Mouse (Mus musculus) embryonic facial prominence, embryonic 13.5 days (tissue): ENCODE data around the gene Prss42. TPM values are rescaled to one million over a fixed set of nuclear protein-coding genes. Genes with fewer than 3 reads are reported as not detected.

Source experiments
- ATAC-seq: fragments of 200-750 bp; cut with Nextera tagmentation; 2 replicates; pipeline ENCODE4 v1.8.0; 2017; ENCODE audit warnings: low read depth; ENCODE audit not compliant: insufficient number of reproducible peaks, insufficient read depth, low FRiP score, low TSS enrichment
- H3K27ac ChIP-seq: fragments of 300-500 bp; sonication (generic); 2 replicates; pipeline ENCODE4 v1.5.1; 2015; ENCODE audit warnings: moderate library complexity, mild to moderate bottlenecking, inconsistent platforms
- H3K27me3 ChIP-seq: fragments of 300-500 bp; sonication (generic); 2 replicates; pipeline ENCODE4 v1.6.1; 2015; ENCODE audit warnings: mild to moderate bottlenecking, inconsistent platforms
- H3K36me3 ChIP-seq: fragments of 300-500 bp; sonication (generic); 2 replicates; pipeline ENCODE4 v1.6.1; 2015; ENCODE audit warnings: mild to moderate bottlenecking, inconsistent platforms
- H3K4me1 ChIP-seq: fragments of 300-500 bp; sonication (generic); 2 replicates; pipeline ENCODE4 v1.6.1; 2015; ENCODE audit warnings: inconsistent platforms
- H3K4me2 ChIP-seq: fragments of 300-500 bp; sonication (generic); 2 replicates; pipeline ENCODE4 v1.6.1; 2015; ENCODE audit warnings: moderate library complexity, mild to moderate bottlenecking, inconsistent platforms
- H3K4me3 ChIP-seq: fragments of 300-500 bp; sonication (generic); 2 replicates; pipeline ENCODE4 v1.5.1; 2015; ENCODE audit warnings: mild to moderate bottlenecking, inconsistent platforms
- H3K9ac ChIP-seq: fragments of 300-500 bp; sonication (generic); 2 replicates; pipeline ENCODE4 v1.6.1; 2015; ENCODE audit warnings: mild to moderate bottlenecking, inconsistent platforms
- H3K9me3 ChIP-seq: fragments of 300-500 bp; sonication (generic); 2 replicates; pipeline ENCODE4 v1.6.1; 2016; ENCODE audit warnings: inconsistent platforms
- WGBS: fragments of 180-500 bp; shearing (Covaris S2); methylation state at CpG from one replicate; pipeline ENCODE4 v1.1.7; 2015; ENCODE audit warnings: mixed read lengths; 5-methylcytosine and 5-hydroxymethylcytosine counted together
- polyA plus RNA-seq: library from polyadenylated mRNA; unstranded; fragments of >200 nt; fragmentation: Nextera tagmentation; extraction: Ambion mirVana; gene quantifications from 2 replicates; pipeline ENCODE4 v1.2.1, GENCODE M21; 2015

Prss42 gene
- not detected in 2 replicates for polyA plus RNA-seq

GRCm38 (mm10) chr9:110797866-110798265, at the start of gene Prss42:
Gene Prss42 (plus strand): TSS chr9:110798166.
- no peak within 1 kb of the TSS for H3K27ac ChIP-seq
- no peak for ATAC-seq
- WGBS, result 93% methylated on average over 14 of the region's 14 CpGs
- H3K4me2 ChIP-seq, result no peak within 1 kb of the TSS
- no peaks in the 10 kb centered on the region for H3K4me1 ChIP-seq
- no peaks in the 10 kb centered on the region for H3K27me3 ChIP-seq
- no peak within 1 kb of the TSS for H3K9ac ChIP-seq
- H3K9me3 ChIP-seq, result no peaks in the 10 kb centered on the region
- no peak within 1 kb of the TSS for H3K4me3 ChIP-seq
- no peaks in the 10 kb centered on the region for H3K36me3 ChIP-seq

GRCm38 (mm10) chr9:110748451-110748850, 49.5 kb upstream of the Prss42 start:
- Histone ChIP-seq H3K36me3 (no peaks in the 10 kb centered on the region), H3K4me1 (peaks cover 57% of the 10 kb centered on the region), H3K9ac (no peak overlapping the region), H3K4me3 (no peak overlapping the region), H3K9me3 (no peaks in the 10 kb centered on the region), H3K27me3 (peaks cover 23% of the 10 kb centered on the region), H3K4me2 (no peak overlapping the region), H3K27ac (0 out of 2 replicates have a peak overlapping the region, but pooled peaks have one; percentile 22)
- 75% methylated on average over 2 of the region's 2 CpGs for WGBS
- ATAC-seq, result no peak

- peak overlapping the region; percentile 38 for H3K4me2 ChIP-seq
- H3K4me3 ChIP-seq, result no peak overlapping the region
- whole genome bisulfite sequencing, result 21% methylated on average over 14 of the region's 14 CpGs
- H3K27me3 ChIP-seq, result peaks cover 8% of the 10 kb centered on the region; the same call in 1 of the 2 replicates
- peak overlapping the region; percentile 32; the same call in 1 of the 2 replicates for H3K9ac ChIP-seq
- H3K27ac ChIP-seq, result peak overlapping the region; percentile 69
- peaks cover 56% of the 10 kb centered on the region for H3K4me1 ChIP-seq
- no peaks in the 10 kb centered on the region for H3K9me3 ChIP-seq
- no peaks in the 10 kb centered on the region for H3K36me3 ChIP-seq
- ATAC-seq, result peak; percentile 73
Measured at GRCm38 (mm10) chr9:110750404-110751187, 47.4 kb upstream of the Prss42 start.

- Histone ChIP-seq H3K27me3 (no peaks in the 10 kb centered on the region), H3K9ac (no peak overlapping the region; the same call in 1 of the 2 replicates), H3K27ac (peak overlapping the region; percentile 69), H3K4me2 (peak overlapping the region; percentile 38), H3K4me3 (no peak overlapping the region), H3K4me1 (peaks cover 53% of the 10 kb centered on the region), H3K9me3 (no peaks in the 10 kb centered on the region), H3K36me3 (no peaks in the 10 kb centered on the region)
- no peak for ATAC-seq
- WGBS, result 86% methylated on average over 5 of the region's 5 CpGs
Measured at GRCm38 (mm10) chr9:110751412-110751811, 46.6 kb upstream of the Prss42 start.

GRCm38 (mm10) chr9:110752917-110753435, 45.0 kb upstream of the Prss42 start:
- Histone ChIP-seq H3K27me3 (no peaks in the 10 kb centered on the region), H3K4me2 (no peak overlapping the region), H3K27ac (no peak overlapping the region), H3K9me3 (no peaks in the 10 kb centered on the region), H3K4me1 (peaks cover 49% of the 10 kb centered on the region), H3K4me3 (no peak overlapping the region), H3K9ac (no peak overlapping the region), H3K36me3 (no peaks in the 10 kb centered on the region)
- 90% methylated on average over 4 of the region's 4 CpGs for WGBS
- ATAC-seq, result no peak

GRCm38 (mm10) chr9:110753773-110754172, 44.2 kb upstream of the Prss42 start:
- no peak overlapping the region for H3K4me3 ChIP-seq
- no peak for ATAC-seq
- no peak overlapping the region for H3K9ac ChIP-seq
- no peak overlapping the region for H3K27ac ChIP-seq
- H3K36me3 ChIP-seq, result no peaks in the 10 kb centered on the region
- no peaks in the 10 kb centered on the region for H3K27me3 ChIP-seq
- no peak overlapping the region for H3K4me2 ChIP-seq
- H3K4me1 ChIP-seq, result peaks cover 52% of the 10 kb centered on the region
- H3K9me3 ChIP-seq, result no peaks in the 10 kb centered on the region
- WGBS, result 77% methylated on average over 4 of the region's 4 CpGs

- 68% methylated on average over 5 of the region's 5 CpGs for WGBS
- ATAC-seq, result no peak
- Histone ChIP-seq H3K4me2 (no peak overlapping the region), H3K4me1 (peaks cover 53% of the 10 kb centered on the region), H3K36me3 (no peaks in the 10 kb centered on the region), H3K9me3 (no peaks in the 10 kb centered on the region), H3K9ac (no peak overlapping the region), H3K27ac (no peak overlapping the region), H3K4me3 (no peak overlapping the region), H3K27me3 (no peaks in the 10 kb centered on the region)
Measured at GRCm38 (mm10) chr9:110757816-110758215, 40.1 kb upstream of the Prss42 start.

- Histone ChIP-seq H3K4me2 (no peak overlapping the region), H3K27ac (no peak overlapping the region), H3K27me3 (0 out of 2 replicates have a peak, but pooled peaks cover 3% of the 10 kb centered on the region), H3K36me3 (no peaks in the 10 kb centered on the region), H3K9ac (no peak overlapping the region), H3K9me3 (no peaks in the 10 kb centered on the region), H3K4me3 (no peak overlapping the region), H3K4me1 (peaks cover 59% of the 10 kb centered on the region)
- ATAC-seq, result no peak
- WGBS, result 71% methylated on average over 8 of the region's 8 CpGs
Measured at GRCm38 (mm10) chr9:110758605-110759004, 39.4 kb upstream of the Prss42 start.

GRCm38 (mm10) chr9:110759265-110759664, 38.7 kb upstream of the Prss42 start:
- H3K27ac ChIP-seq, result no peak overlapping the region

GRCm38 (mm10) chr9:110760886-110761285, 37.1 kb upstream of the Prss42 start:
- no peak for ATAC-seq
- Histone ChIP-seq H3K9ac (no peak overlapping the region), H3K27ac (peak overlapping the region; percentile 61), H3K9me3 (no peaks in the 10 kb centered on the region), H3K4me3 (no peak overlapping the region), H3K36me3 (no peaks in the 10 kb centered on the region), H3K4me2 (no peak overlapping the region), H3K4me1 (peaks cover 61% of the 10 kb centered on the region), H3K27me3 (0 out of 2 replicates have a peak, but pooled peaks cover 4% of the 10 kb centered on the region)
- 65% methylated on average over 8 of the region's 8 CpGs for WGBS

More at GRCm38 (mm10) chr9:110759265-110759664, 38.7 kb upstream of the Prss42 start:
- ATAC-seq, result no peak
- H3K4me1 ChIP-seq, result peaks cover 56% of the 10 kb centered on the region
- H3K36me3 ChIP-seq, result no peaks in the 10 kb centered on the region
- H3K9ac ChIP-seq, result no peak overlapping the region
- no peak overlapping the region for H3K4me3 ChIP-seq
- no peaks in the 10 kb centered on the region for H3K9me3 ChIP-seq
- 0 out of 2 replicates have a peak, but pooled peaks cover 4% of the 10 kb centered on the region for H3K27me3 ChIP-seq
- 60% methylated on average over 2 of the region's 2 CpGs for WGBS
- no peak overlapping the region for H3K4me2 ChIP-seq

GRCm38 (mm10) chr9:110762763-110763162, 35.2 kb upstream of the Prss42 start:
- WGBS, result 78% methylated on average over 10 of the region's 10 CpGs
- H3K4me1 ChIP-seq, result peaks cover 58% of the 10 kb centered on the region

GRCm38 (mm10) chr9:110763405-110763804, 34.6 kb upstream of the Prss42 start:
- H3K4me3 ChIP-seq, result no peak overlapping the region
- WGBS, result 76% methylated on average over 2 of the region's 2 CpGs

More at GRCm38 (mm10) chr9:110762763-110763162, 35.2 kb upstream of the Prss42 start:
- Histone ChIP-seq H3K4me2 (no peak overlapping the region), H3K4me3 (no peak overlapping the region), H3K27ac (peak overlapping the region; percentile 61), H3K36me3 (no peaks in the 10 kb centered on the region), H3K9me3 (no peaks in the 10 kb centered on the region), H3K27me3 (0 out of 2 replicates have a peak, but pooled peaks cover 4% of the 10 kb centered on the region), H3K9ac (no peak overlapping the region)
- no peak for ATAC-seq

More at GRCm38 (mm10) chr9:110763405-110763804, 34.6 kb upstream of the Prss42 start:
- no peak overlapping the region for H3K9ac ChIP-seq
- no peaks in the 10 kb centered on the region for H3K36me3 ChIP-seq
- peaks cover 52% of the 10 kb centered on the region for H3K4me1 ChIP-seq
- H3K27ac ChIP-seq, result no peak overlapping the region
- H3K27me3 ChIP-seq, result 0 out of 2 replicates have a peak, but pooled peaks cover 4% of the 10 kb centered on the region
- H3K4me2 ChIP-seq, result no peak overlapping the region
- ATAC-seq, result no peak
- H3K9me3 ChIP-seq, result no peaks in the 10 kb centered on the region
